Mouse (Mus musculus): Measurements from ENCODE around the gene Myo1d.

DNA sequence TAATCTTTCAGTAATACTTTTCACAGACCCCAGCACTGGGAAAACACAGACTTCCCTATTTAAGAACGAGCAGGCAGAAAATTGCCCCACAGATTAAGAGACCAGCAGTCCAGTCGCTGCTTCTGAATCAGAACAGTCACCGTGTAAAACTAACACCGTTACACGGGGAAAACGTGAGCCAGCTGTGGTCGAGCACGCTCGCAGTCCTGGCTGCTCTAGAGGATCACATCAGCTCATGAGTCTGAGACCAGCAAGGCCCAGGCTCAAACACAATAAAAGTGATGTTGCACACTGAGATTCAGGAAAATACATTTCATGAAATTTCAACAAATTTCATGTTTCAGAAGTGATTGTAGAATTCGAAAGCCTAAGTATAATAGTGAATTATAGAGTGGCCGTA is 194.6 kb downstream of the Myo1d start:
- no peak for TF ChIP-seq CTCF (IDR thresholded peaks at IDR 0.05)
- no peak for TF ChIP-seq EP300 (IDR thresholded peaks at IDR 0.05)
